Mouse (Mus musculus): ENCODE results near the gene Dusp18. TPM values are rescaled to one million over a fixed set of nuclear protein-coding genes. Genes with fewer than 3 reads are reported as not detected.

Gene Dusp18
- polyA plus RNA-seq, 2 experiments, result 0.16 to 0.20 TPM

DNA sequence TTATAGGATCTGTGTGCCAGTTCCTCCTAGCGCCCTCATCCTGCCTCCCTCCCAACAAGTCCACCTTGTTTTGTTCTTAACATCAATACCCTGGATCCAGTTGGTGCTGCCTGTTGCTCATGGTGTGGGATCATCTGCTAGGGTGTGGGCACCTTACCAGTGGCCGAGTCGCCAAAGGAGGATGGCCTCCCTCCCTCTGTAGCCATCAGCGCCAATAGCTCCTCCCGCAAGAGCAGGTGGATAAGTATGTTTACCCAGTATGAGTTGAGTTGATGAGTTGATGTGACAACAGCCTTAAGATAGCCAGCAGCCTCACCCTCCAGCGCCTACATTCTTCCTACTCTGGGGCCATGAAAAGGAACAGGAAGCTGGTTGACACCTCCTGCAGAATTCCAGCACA is 5.3 kb downstream of the Dusp18 start:
- Histone ChIP-seq H3K4me3 (ENCODE audit: insufficient read depth in 1 of 2, low read depth in 2 of 2, low read length in 2 of 2) (no peak overlapping the region), H3K4me1 (replicated peaks; ENCODE audit: control insufficient read depth in 2 of 2, insufficient read depth in 2 of 2, low read length in 1 of 2) (peaks cover 0 to 2% of the 10 kb centered on the region in 2 experiments; a peak in 1 of 4 replicates), H3K9me3 (ENCODE audit: control insufficient read depth, low read length) (no peaks in the 10 kb centered on the region), H3K27ac (no peak overlapping the region), H3K36me3 (replicated peaks; ENCODE audit: control insufficient read depth, insufficient read depth, low read depth) (no peaks in the 10 kb centered on the region), H3K4me2 (ENCODE audit: low read depth) (no peak overlapping the region), H3K9ac (replicated peaks) (no peak overlapping the region), H3K27me3 (ENCODE audit: control insufficient read depth, insufficient read depth, low read length) (no peaks in the 10 kb centered on the region)
- DNase-seq (ENCODE audit: low read depth in 3 of 3, low spot score in 3 of 3) (no peak), ATAC-seq (ENCODE audit: insufficient read depth) (no peak)
- WGBS (ENCODE audit: insufficient replicate concordance), result 61% methylated on average over 6 of the region's 6 CpGs
- TF ChIP-seq EP300 (IDR thresholded peaks at IDR 0.05; ENCODE audit: low read depth), result no peak
- TF ChIP-seq CTCF (IDR thresholded peaks at IDR 0.05; ENCODE audit: low read depth), result no peak

DNA sequence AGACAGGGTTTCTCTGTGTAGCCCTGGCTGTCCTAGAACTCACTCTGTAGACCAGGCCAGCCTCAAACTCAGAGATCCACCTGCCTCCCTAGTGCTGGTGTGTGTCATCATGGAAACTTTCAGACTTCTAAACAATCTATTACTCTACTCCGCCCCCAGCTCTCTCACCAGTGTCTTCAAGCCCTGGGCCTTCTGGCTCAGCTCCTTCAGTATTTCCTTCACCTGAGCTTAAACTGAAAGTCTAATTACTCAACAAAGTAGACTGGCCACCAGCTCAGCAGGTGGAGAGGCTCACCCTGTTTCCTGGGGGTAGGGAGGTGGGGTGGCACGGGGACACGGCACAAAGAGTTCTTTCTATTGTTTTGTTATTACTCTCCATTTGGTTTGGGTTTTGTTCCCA is 7.5 kb downstream of the Dusp18 start:
- H3K4me2 ChIP-seq (ENCODE audit: low read depth), result no peak overlapping the region
- H3K9ac ChIP-seq (replicated peaks), result no peak overlapping the region
- no peak overlapping the region for H3K4me3 ChIP-seq (ENCODE audit: insufficient read depth in 1 of 2, low read depth in 2 of 2, low read length in 2 of 2)
- ATAC-seq (ENCODE audit: insufficient read depth), result no peak
- DNase-seq (ENCODE audit: low read depth in 3 of 3, low spot score in 3 of 3), result no peak
- no peak overlapping the region for H3K27ac ChIP-seq
- no peaks in the 10 kb centered on the region for H3K36me3 ChIP-seq (replicated peaks; ENCODE audit: control insufficient read depth, insufficient read depth, low read depth)
- TF ChIP-seq EP300 (IDR thresholded peaks at IDR 0.05; ENCODE audit: low read depth) (no peak), CTCF (IDR thresholded peaks at IDR 0.05; ENCODE audit: low read depth) (no peak)
- H3K27me3 ChIP-seq (ENCODE audit: control insufficient read depth, insufficient read depth, low read length), result no peaks in the 10 kb centered on the region
- H3K4me1 ChIP-seq (replicated peaks; ENCODE audit: control insufficient read depth in 2 of 2, insufficient read depth in 2 of 2, low read length in 1 of 2), result no peaks in the 10 kb centered on the region
- 72% methylated on average over 3 of the region's 3 CpGs for WGBS (ENCODE audit: insufficient replicate concordance)
- no peaks in the 10 kb centered on the region for H3K9me3 ChIP-seq (ENCODE audit: control insufficient read depth, low read length)

- no peaks in the 10 kb centered on the region for H3K36me3 ChIP-seq (replicated peaks; ENCODE audit: control insufficient read depth, insufficient read depth, low read depth)
- ATAC-seq (ENCODE audit: insufficient read depth) (no peak), DNase-seq (ENCODE audit: low read depth in 3 of 3, low spot score in 3 of 3) (no peak)
- no peaks in the 10 kb centered on the region for H3K4me1 ChIP-seq (replicated peaks; ENCODE audit: control insufficient read depth in 2 of 2, insufficient read depth in 2 of 2, low read length in 1 of 2)
- H3K9ac ChIP-seq (replicated peaks), result no peak overlapping the region
- H3K27me3 ChIP-seq (ENCODE audit: control insufficient read depth, insufficient read depth, low read length), result no peaks in the 10 kb centered on the region
- TF ChIP-seq EP300 (IDR thresholded peaks at IDR 0.05; ENCODE audit: low read depth) (no peak), CTCF (IDR thresholded peaks at IDR 0.05; ENCODE audit: low read depth) (no peak)
- no peaks in the 10 kb centered on the region for H3K9me3 ChIP-seq (ENCODE audit: control insufficient read depth, low read length)
- no peak overlapping the region for H3K4me2 ChIP-seq (ENCODE audit: low read depth)
- H3K4me3 ChIP-seq (ENCODE audit: insufficient read depth in 1 of 2, low read depth in 2 of 2, low read length in 2 of 2), result no peak overlapping the region
- 67% methylated on average over 5 of the region's 5 CpGs for WGBS (ENCODE audit: insufficient replicate concordance)
- H3K27ac ChIP-seq, result no peak overlapping the region
Measured at GRCm38 (mm10) chr11:3903046-3903445, 8.0 kb downstream of the Dusp18 start.

GRCm38 (mm10) chr11:3904673-3905072 is 9.6 kb downstream of the Dusp18 start:
- TF ChIP-seq EP300 (IDR thresholded peaks at IDR 0.05; ENCODE audit: low read depth), result no peak
- no peaks in the 10 kb centered on the region for H3K36me3 ChIP-seq (replicated peaks; ENCODE audit: control insufficient read depth, insufficient read depth, low read depth)
- no peak for ATAC-seq (ENCODE audit: insufficient read depth)
- no peak overlapping the region for H3K9ac ChIP-seq (replicated peaks)
- H3K9me3 ChIP-seq (ENCODE audit: control insufficient read depth, low read length), result no peaks in the 10 kb centered on the region
- H3K27me3 ChIP-seq (ENCODE audit: control insufficient read depth, insufficient read depth, low read length), result no peaks in the 10 kb centered on the region
- whole genome bisulfite sequencing (ENCODE audit: insufficient replicate concordance), result 56% methylated on average over 6 of the region's 6 CpGs
- no peak for DNase-seq (ENCODE audit: low read depth in 3 of 3, low spot score in 3 of 3)
- no peaks in the 10 kb centered on the region for H3K4me1 ChIP-seq (replicated peaks; ENCODE audit: control insufficient read depth in 2 of 2, insufficient read depth in 2 of 2, low read length in 1 of 2)
- H3K4me3 ChIP-seq (ENCODE audit: insufficient read depth in 1 of 2, low read depth in 2 of 2, low read length in 2 of 2), result no peak overlapping the region
- H3K27ac ChIP-seq, result no peak overlapping the region
- no peak overlapping the region for H3K4me2 ChIP-seq (ENCODE audit: low read depth)

DNA sequence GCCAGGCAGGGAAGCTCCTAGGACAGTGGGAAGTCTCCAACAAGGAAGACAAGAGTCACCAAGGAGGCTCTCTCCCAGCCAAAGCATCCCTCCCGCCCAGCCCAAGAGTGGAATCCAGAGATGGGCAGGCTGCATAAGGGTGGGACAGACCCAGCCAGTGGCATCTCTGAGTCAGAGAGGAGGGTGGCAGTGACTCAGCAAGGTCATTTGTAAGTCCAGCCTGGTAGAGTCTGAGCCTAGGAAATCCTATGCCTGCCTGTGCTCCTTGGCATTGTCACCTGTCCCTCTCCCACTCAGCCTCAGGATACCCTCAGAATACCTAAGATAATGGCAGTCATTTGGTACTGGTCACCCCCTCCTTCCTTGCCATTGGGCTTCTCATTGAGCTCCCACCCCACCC is 10.4 kb downstream of the Dusp18 start:
- H3K27me3 ChIP-seq (ENCODE audit: control insufficient read depth, insufficient read depth, low read length), result no peaks in the 10 kb centered on the region
- ATAC-seq (ENCODE audit: insufficient read depth), result no peak
- DNase-seq (ENCODE audit: low read depth in 3 of 3, low spot score in 3 of 3), result no peak
- no peak overlapping the region for H3K9ac ChIP-seq (replicated peaks)
- H3K9me3 ChIP-seq (ENCODE audit: control insufficient read depth, low read length), result no peaks in the 10 kb centered on the region
- no peak overlapping the region for H3K4me3 ChIP-seq (ENCODE audit: insufficient read depth in 1 of 2, low read depth in 2 of 2, low read length in 2 of 2)
- no peak for TF ChIP-seq CTCF (IDR thresholded peaks at IDR 0.05; ENCODE audit: low read depth)
- no peak for TF ChIP-seq EP300 (IDR thresholded peaks at IDR 0.05; ENCODE audit: low read depth)
- 56% methylated on average over 1 of the region's 1 CpGs for WGBS (ENCODE audit: insufficient replicate concordance)
- no peak overlapping the region for H3K4me2 ChIP-seq (ENCODE audit: low read depth)
- H3K36me3 ChIP-seq (replicated peaks; ENCODE audit: control insufficient read depth, insufficient read depth, low read depth), result no peaks in the 10 kb centered on the region
- H3K27ac ChIP-seq, result no peak overlapping the region
- H3K4me1 ChIP-seq (replicated peaks; ENCODE audit: control insufficient read depth in 2 of 2, insufficient read depth in 2 of 2, low read length in 1 of 2), result no peaks in the 10 kb centered on the region
